33 mouse cellular contexts compared by ENCODE assay signal in genomic region chr19:56140540-56140939, GRCm38 (mm10).
DNase-seq lines count a peak whose midpoint lies in the region; ATAC-seq and TF ChIP-seq lines count a peak whose summit lies in the region.
"Had no signal": no experiment of that assay in that cellular context is flagged by ENCODE, and none has a peak within 500 bp of the region (broad histone marks: within the 10 kb centered on the region; RNA-seq: fewer than 3 reads in every experiment).

No protein-coding gene starts in this region.

- peaks cover 3% of the 10 kb centered on the region; the same call in 1 of the 2 replicates for H3K27me3 ChIP-seq in forebrain, embryonic 11.5 days (ENCODE audit: control insufficient read depth, insufficient read depth, low read length)
- peaks cover 28% of the 10 kb centered on the region for H3K27me3 ChIP-seq in forebrain, embryonic 12.5 days
- H3K27me3 ChIP-seq in midbrain, postnatal 0 days (ENCODE audit: insufficient read depth, low read length) = no peaks in the 10 kb centered on the region
- peaks cover 6% of the 10 kb centered on the region for H3K27me3 ChIP-seq in midbrain, embryonic 10.5 days (ENCODE audit: low read depth, poor library complexity, severe bottlenecking)
- H3K27me3 ChIP-seq: heart, embryonic 12.5 days; neural tube, embryonic 12.5 days had no signal

- H3K9ac ChIP-seq in forebrain, embryonic 11.5 days (ENCODE audit: low read length) = no peak overlapping the region
- H3K9ac ChIP-seq in forebrain, embryonic 12.5 days = no peak overlapping the region
- no peak overlapping the region for H3K9ac ChIP-seq in midbrain, postnatal 0 days (replicated peaks; ENCODE audit: low read length, poor library complexity, severe bottlenecking)
- H3K9ac ChIP-seq: forebrain, embryonic 15.5 days; heart, embryonic 12.5 days; limb, embryonic 15.5 days; neural tube, embryonic 12.5 days had no signal

- peaks cover 11% of the 10 kb centered on the region; the same call in 1 of the 2 replicates for H3K9me3 ChIP-seq in forebrain, embryonic 11.5 days (ENCODE audit: control insufficient read depth, low read length)
- H3K9me3 ChIP-seq in forebrain, embryonic 12.5 days = peaks cover 16% of the 10 kb centered on the region
- peaks cover 7% of the 10 kb centered on the region; the same call in 1 of the 2 replicates for H3K9me3 ChIP-seq in midbrain, postnatal 0 days (ENCODE audit: low read length)
- H3K9me3 ChIP-seq in midbrain, embryonic 10.5 days (replicated peaks) = peaks cover 17% of the 10 kb centered on the region
- H3K9me3 ChIP-seq: forebrain, embryonic 15.5 days had no signal

- TF ChIP-seq CTCF in layer of hippocampus, adult 2 months (conservative IDR thresholded peaks at IDR 0.05) = peak; percentile 20; the same call in 1 of the 2 replicates
- peak; percentile 42 for TF ChIP-seq CTCF in midbrain, postnatal 0 days (IDR thresholded peaks at IDR 0.05)

- WGBS in forebrain, embryonic 11.5 days = 80% methylated on average over 2 of the region's 2 CpGs
- WGBS in forebrain, embryonic 12.5 days = 85% methylated on average over 2 of the region's 2 CpGs
- 78% methylated on average over 2 of the region's 2 CpGs for WGBS in midbrain, postnatal 0 days
- whole genome bisulfite sequencing in midbrain, embryonic 10.5 days = 85% methylated on average over 2 of the region's 2 CpGs

- no peak overlapping the region for H3K27ac ChIP-seq in forebrain, embryonic 11.5 days (ENCODE audit: low read depth, low read length)
- H3K27ac ChIP-seq in forebrain, embryonic 12.5 days = no peak overlapping the region
- H3K27ac ChIP-seq in layer of hippocampus, adult 2 months = no peak overlapping the region
- no peak overlapping the region for H3K27ac ChIP-seq in midbrain, postnatal 0 days (ENCODE audit: low read depth, low read length)
- H3K27ac ChIP-seq in midbrain, embryonic 10.5 days (replicated peaks) = no peak overlapping the region
- H3K27ac ChIP-seq: forebrain, embryonic 15.5 days; hindbrain, embryonic 10.5 days; limb, embryonic 10.5 days; limb, embryonic 15.5 days; neural tube, embryonic 12.5 days had no signal

- peak; percentile 30 for DNase-seq in forebrain, embryonic 11.5 days (ENCODE audit: low spot score)
- no peak for DNase-seq in layer of hippocampus, adult 2 months (ENCODE audit: low spot score in 2 of 2)
- no peak for DNase-seq in layer of hippocampus, adult 9-11 months
- no peak for DNase-seq in midbrain, postnatal 0 days (ENCODE audit: low spot score)
- no peak for DNase-seq in midbrain, embryonic 10.5 days (ENCODE audit: low spot score)
- no peak for DNase-seq in spleen, postnatal 10 days (ENCODE audit: low spot score in 2 of 2)
- no peak for DNase-seq in heart, postnatal 25 days (ENCODE audit: low spot score)
- DNase-seq: adrenal gland, adult 2 months; cerebellum, adult 11 months; cerebellum, adult 9-10 months; cerebellum, postnatal 36 days; gastrocnemius, postnatal 36 days; heart, adult 18-20 months; kidney, adult 9 months; kidney, postnatal 36 days; layer of hippocampus, postnatal 36 days; lung, postnatal 14 days; right cerebral cortex, adult 18-20 months; spleen, adult 18-20 months; thymus, adult 2 months; thymus, postnatal 36 days had no signal

- no peak overlapping the region for H3K4me3 ChIP-seq in forebrain, embryonic 11.5 days (ENCODE audit: low read depth, low read length)
- H3K4me3 ChIP-seq in forebrain, embryonic 12.5 days (replicated peaks) = no peak overlapping the region
- no peak overlapping the region for H3K4me3 ChIP-seq in layer of hippocampus, adult 2 months
- no peak overlapping the region for H3K4me3 ChIP-seq in midbrain, postnatal 0 days (ENCODE audit: low read depth, low read length)
- no peak overlapping the region for H3K4me3 ChIP-seq in midbrain, embryonic 10.5 days
- H3K4me3 ChIP-seq: forebrain, embryonic 15.5 days; heart, embryonic 12.5 days; hindbrain, embryonic 10.5 days; limb, embryonic 10.5 days; limb, embryonic 15.5 days; myocyte; neural tube, embryonic 12.5 days had no signal

- H3K36me3 ChIP-seq in forebrain, embryonic 11.5 days (ENCODE audit: control insufficient read depth, insufficient read depth, low read length) = no peaks in the 10 kb centered on the region
- no peaks in the 10 kb centered on the region for H3K36me3 ChIP-seq in forebrain, embryonic 12.5 days (replicated peaks)
- H3K36me3 ChIP-seq in midbrain, postnatal 0 days (ENCODE audit: insufficient read depth, low read length) = no peaks in the 10 kb centered on the region
- no peaks in the 10 kb centered on the region for H3K36me3 ChIP-seq in midbrain, embryonic 10.5 days
- H3K36me3 ChIP-seq: forebrain, embryonic 15.5 days; G1E; heart, embryonic 12.5 days; hindbrain, embryonic 10.5 days; limb, embryonic 10.5 days; limb, embryonic 15.5 days; neural tube, embryonic 12.5 days had no signal

- intact Hi-C loops in heart, postnatal 25 days (cut with DNase I) = no loop called here

- H3K4me2 ChIP-seq in forebrain, embryonic 11.5 days (ENCODE audit: low read depth, low read length, severe bottlenecking) = no peak overlapping the region
- H3K4me2 ChIP-seq in forebrain, embryonic 12.5 days = no peak overlapping the region
- H3K4me2 ChIP-seq in midbrain, postnatal 0 days (ENCODE audit: low read depth, low read length, poor library complexity, severe bottlenecking) = no peak overlapping the region
- H3K4me2 ChIP-seq: forebrain, embryonic 15.5 days; heart, embryonic 12.5 days; limb, embryonic 15.5 days; midbrain, embryonic 11.5 days; neural tube, embryonic 12.5 days had no signal

- H3K4me1 ChIP-seq in forebrain, embryonic 11.5 days (replicated peaks; ENCODE audit: control insufficient read depth, insufficient read depth, low read length) = no peaks in the 10 kb centered on the region
- no peaks in the 10 kb centered on the region for H3K4me1 ChIP-seq in forebrain, embryonic 12.5 days
- no peaks in the 10 kb centered on the region for H3K4me1 ChIP-seq in midbrain, postnatal 0 days (ENCODE audit: insufficient read depth, low read length)
- H3K4me1 ChIP-seq in midbrain, embryonic 10.5 days = no peaks in the 10 kb centered on the region
- H3K4me1 ChIP-seq: forebrain, embryonic 15.5 days; heart, embryonic 12.5 days; hindbrain, embryonic 10.5 days; neural tube, embryonic 12.5 days had no signal

- ATAC-seq in forebrain, embryonic 11.5 days (replicated peaks; ENCODE audit: low FRiP score) = no peak
- no peak for ATAC-seq in forebrain, embryonic 12.5 days (ENCODE audit: low FRiP score)
- ATAC-seq in midbrain, postnatal 0 days (ENCODE audit: low FRiP score) = no peak
- ATAC-seq: forebrain, embryonic 15.5 days; hindbrain, embryonic 16.5 days; midbrain, embryonic 16.5 days had no signal
